Mouse (Mus musculus): ENCODE results near the gene Sh2d6. TPM values are rescaled to one million over a fixed set of nuclear protein-coding genes. Genes with fewer than 3 reads are reported as not detected.

Gene Sh2d6
- total and polyA plus RNA-seq, 2 experiments from 2014 or later = not detected

DNA sequence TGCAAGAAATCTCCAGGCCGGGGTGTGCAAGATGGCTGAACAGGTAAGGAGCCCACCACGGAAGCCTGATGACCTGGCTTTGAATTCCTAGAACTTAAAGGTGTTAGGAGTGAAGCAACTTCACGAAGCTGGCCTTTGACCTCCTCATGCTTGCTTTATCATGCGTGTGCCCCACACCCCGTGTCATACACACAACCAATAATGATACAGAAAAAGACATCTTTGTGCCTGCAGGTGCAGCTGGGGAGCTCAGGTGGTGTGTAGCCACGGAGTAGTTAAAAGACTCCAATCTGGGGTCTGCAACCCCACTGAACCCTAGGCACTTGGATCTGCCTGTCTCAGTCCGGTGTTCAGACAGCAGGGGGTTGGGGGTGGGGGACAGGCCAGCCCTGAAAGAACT, 44.0 kb upstream of the Sh2d6 start:
- H3K27me3 ChIP-seq (ENCODE audit: control insufficient read depth, insufficient read depth, low read length) = no peaks in the 10 kb centered on the region
- H3K27ac ChIP-seq (ENCODE audit: low read depth) = no peak overlapping the region
- 77% methylated on average over 7 of the region's 7 CpGs for WGBS
- H3K36me3 ChIP-seq (replicated peaks; ENCODE audit: control insufficient read depth, insufficient read depth, low read length) = 0 out of 2 replicates have a peak, but pooled peaks cover 11% of the 10 kb centered on the region
- TF ChIP-seq EP300 (IDR thresholded peaks at IDR 0.05; ENCODE audit: low read depth) = no peak
- TF ChIP-seq CTCF (IDR thresholded peaks at IDR 0.05; ENCODE audit: low read depth) = no peak
- no peaks in the 10 kb centered on the region for H3K9me3 ChIP-seq (replicated peaks; ENCODE audit: control insufficient read depth, low read length)
- H3K4me2 ChIP-seq (ENCODE audit: low read depth, low read length) = no peak overlapping the region
- DNase-seq (ENCODE audit: low spot score) (no peak), ATAC-seq (ENCODE audit: insufficient read depth, low read depth) (no peak)
- H3K4me1 ChIP-seq (ENCODE audit: control insufficient read depth, insufficient read depth) = peaks cover 5% of the 10 kb centered on the region
- no peak overlapping the region for H3K9ac ChIP-seq (replicated peaks; ENCODE audit: low read depth, low read length)
- no peak overlapping the region for H3K4me3 ChIP-seq (ENCODE audit: low read depth, low read length)

DNA sequence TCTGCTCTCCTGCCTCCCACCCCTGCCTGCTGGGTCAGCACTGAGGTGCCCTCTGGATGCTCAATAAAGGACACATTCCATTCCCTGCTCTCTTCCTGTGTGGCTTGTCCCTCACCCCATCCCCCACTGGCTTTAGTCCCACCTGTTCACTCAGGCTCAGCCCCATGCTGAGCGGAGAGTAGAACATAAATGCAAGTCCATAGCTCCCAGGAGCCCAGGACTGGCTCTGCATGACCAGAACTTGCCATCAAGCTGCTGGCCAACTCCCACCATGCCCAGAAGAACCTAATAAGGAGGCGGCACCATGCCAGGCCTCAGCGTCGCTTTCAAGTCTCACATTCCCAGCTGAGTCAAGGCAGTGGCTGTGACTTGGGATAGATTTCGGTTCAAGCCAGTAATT, 41.4 kb upstream of the Sh2d6 start:
- Histone ChIP-seq H3K27me3 (ENCODE audit: control insufficient read depth, insufficient read depth, low read length) (no peaks in the 10 kb centered on the region), H3K27ac (ENCODE audit: low read depth) (no peak overlapping the region), H3K9ac (replicated peaks; ENCODE audit: low read depth, low read length) (no peak overlapping the region; the same call in 1 of the 2 replicates), H3K4me2 (ENCODE audit: low read depth, low read length) (no peak overlapping the region), H3K36me3 (replicated peaks; ENCODE audit: control insufficient read depth, insufficient read depth, low read length) (0 out of 2 replicates have a peak, but pooled peaks cover 5% of the 10 kb centered on the region), H3K4me3 (ENCODE audit: low read depth, low read length) (no peak overlapping the region), H3K9me3 (replicated peaks; ENCODE audit: control insufficient read depth, low read length) (no peaks in the 10 kb centered on the region), H3K4me1 (ENCODE audit: control insufficient read depth, insufficient read depth) (no peaks in the 10 kb centered on the region; the same call in 1 of the 2 replicates)
- TF ChIP-seq CTCF (IDR thresholded peaks at IDR 0.05; ENCODE audit: low read depth) (no peak), EP300 (IDR thresholded peaks at IDR 0.05; ENCODE audit: low read depth) (no peak)
- WGBS = 82% methylated on average over 5 of the region's 5 CpGs
- ATAC-seq (ENCODE audit: insufficient read depth, low read depth) = peak; percentile 29; the same call in 1 of the 2 replicates
- no peak for DNase-seq (ENCODE audit: low spot score)

DNA sequence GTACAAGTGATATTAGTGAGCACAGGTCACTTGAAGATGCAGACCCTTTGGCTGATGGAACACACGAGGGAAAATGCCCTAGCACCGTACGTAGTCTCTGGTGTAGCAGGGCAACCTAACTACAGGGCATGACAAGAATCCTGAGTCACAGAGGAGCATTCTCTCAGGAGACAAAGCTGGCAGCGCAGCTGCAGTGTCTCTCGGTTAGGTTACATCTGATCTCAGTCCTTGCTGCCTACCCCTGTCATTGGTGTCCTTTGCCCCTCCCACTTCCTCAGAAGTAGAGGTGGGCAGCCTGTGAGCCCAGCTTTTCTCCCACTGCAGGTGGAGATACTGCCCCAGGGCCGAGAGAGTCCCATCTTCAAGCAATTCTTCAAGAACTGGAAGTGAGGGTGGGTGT, 41.0 kb upstream of the Sh2d6 start:
- Histone ChIP-seq H3K4me2 (ENCODE audit: low read depth, low read length) (no peak overlapping the region), H3K36me3 (replicated peaks; ENCODE audit: control insufficient read depth, insufficient read depth, low read length) (0 out of 2 replicates have a peak, but pooled peaks cover under 1% of the 10 kb centered on the region), H3K9me3 (replicated peaks; ENCODE audit: control insufficient read depth, low read length) (no peaks in the 10 kb centered on the region), H3K27ac (ENCODE audit: low read depth) (no peak overlapping the region), H3K9ac (replicated peaks; ENCODE audit: low read depth, low read length) (no peak overlapping the region; the same call in 1 of the 2 replicates), H3K4me1 (ENCODE audit: control insufficient read depth, insufficient read depth) (no peaks in the 10 kb centered on the region; the same call in 1 of the 2 replicates), H3K27me3 (ENCODE audit: control insufficient read depth, insufficient read depth, low read length) (no peaks in the 10 kb centered on the region), H3K4me3 (ENCODE audit: low read depth, low read length) (no peak overlapping the region)
- TF ChIP-seq CTCF (IDR thresholded peaks at IDR 0.05; ENCODE audit: low read depth) (no peak), EP300 (IDR thresholded peaks at IDR 0.05; ENCODE audit: low read depth) (no peak)
- WGBS = 63% methylated on average over 6 of the region's 6 CpGs
- DNase-seq (ENCODE audit: low spot score) = no peak
- ATAC-seq (ENCODE audit: insufficient read depth, low read depth) = no peak

GRCm38 (mm10) chr6:72560801-72561200, 39.3 kb upstream of the Sh2d6 start:
- Histone ChIP-seq H3K27ac (ENCODE audit: low read depth) (no peak overlapping the region), H3K9me3 (replicated peaks; ENCODE audit: control insufficient read depth, low read length) (no peaks in the 10 kb centered on the region), H3K4me2 (ENCODE audit: low read depth, low read length) (no peak overlapping the region), H3K9ac (replicated peaks; ENCODE audit: low read depth, low read length) (no peak overlapping the region), H3K4me3 (ENCODE audit: low read depth, low read length) (no peak overlapping the region), H3K27me3 (ENCODE audit: control insufficient read depth, insufficient read depth, low read length) (no peaks in the 10 kb centered on the region), H3K36me3 (replicated peaks; ENCODE audit: control insufficient read depth, insufficient read depth, low read length) (no peaks in the 10 kb centered on the region), H3K4me1 (ENCODE audit: control insufficient read depth, insufficient read depth) (no peaks in the 10 kb centered on the region; the same call in 1 of the 2 replicates)
- ATAC-seq (ENCODE audit: insufficient read depth, low read depth) = no peak
- 79% methylated on average over 8 of the region's 8 CpGs for WGBS
- no peak for DNase-seq (ENCODE audit: low spot score)
- TF ChIP-seq CTCF (IDR thresholded peaks at IDR 0.05; ENCODE audit: low read depth) = no peak
- TF ChIP-seq EP300 (IDR thresholded peaks at IDR 0.05; ENCODE audit: low read depth) = no peak

DNA sequence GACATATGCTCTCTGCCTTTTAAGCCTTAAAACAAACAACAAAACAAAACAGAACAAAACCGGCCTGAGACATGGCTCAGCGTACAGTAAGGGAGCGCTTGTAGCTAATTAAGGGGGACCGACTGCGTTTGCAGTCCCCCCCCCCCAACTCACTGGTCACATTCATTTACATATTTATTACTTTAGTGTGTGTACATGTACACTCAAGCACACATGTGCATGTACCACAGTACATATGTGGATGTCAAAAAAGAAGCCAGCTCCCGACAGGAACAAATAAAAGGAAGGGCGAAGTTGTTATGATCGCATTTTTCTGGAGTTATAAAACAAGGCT, 31.5 kb upstream of the Sh2d6 start:
- H3K27me3 ChIP-seq (ENCODE audit: control insufficient read depth, insufficient read depth, low read length) = no peaks in the 10 kb centered on the region
- H3K36me3 ChIP-seq (replicated peaks; ENCODE audit: control insufficient read depth, insufficient read depth, low read length) = no peaks in the 10 kb centered on the region
- no peaks in the 10 kb centered on the region for H3K4me1 ChIP-seq (ENCODE audit: control insufficient read depth, insufficient read depth)
- peak overlapping the region; percentile 82 for H3K27ac ChIP-seq (ENCODE audit: low read depth)
- H3K4me3 ChIP-seq (ENCODE audit: low read depth, low read length) = peak overlapping the region; percentile 42
- WGBS = 13% methylated on average over 8 of the region's 8 CpGs
- peak overlapping the region; percentile 63 for H3K4me2 ChIP-seq (ENCODE audit: low read depth, low read length)
- DNase-seq (ENCODE audit: low spot score) = no peak
- no peak for ATAC-seq (ENCODE audit: insufficient read depth, low read depth)
- peak overlapping the region; percentile 56 for H3K9ac ChIP-seq (replicated peaks; ENCODE audit: low read depth, low read length)
- TF ChIP-seq EP300 (IDR thresholded peaks at IDR 0.05; ENCODE audit: low read depth) = no peak
- no peak for TF ChIP-seq CTCF (IDR thresholded peaks at IDR 0.05; ENCODE audit: low read depth)
- no peaks in the 10 kb centered on the region for H3K9me3 ChIP-seq (replicated peaks; ENCODE audit: control insufficient read depth, low read length)

Measured in heart, postnatal 0 days (tissue).